Mouse (Mus musculus): ENCODE measurements around the gene Etv5. TPM values are rescaled to one million over a fixed set of nuclear protein-coding genes. Genes with fewer than 3 reads are reported as not detected.
"Not testable (repeated sequence)": the region's sequence is repeated elsewhere in the genome, so short reads cannot be mapped to it uniquely, and the experiment has no call there.

The Etv5 gene
- polyA plus RNA-seq, 1 experiment from 2014 or later, result 30.2 TPM

DNA sequence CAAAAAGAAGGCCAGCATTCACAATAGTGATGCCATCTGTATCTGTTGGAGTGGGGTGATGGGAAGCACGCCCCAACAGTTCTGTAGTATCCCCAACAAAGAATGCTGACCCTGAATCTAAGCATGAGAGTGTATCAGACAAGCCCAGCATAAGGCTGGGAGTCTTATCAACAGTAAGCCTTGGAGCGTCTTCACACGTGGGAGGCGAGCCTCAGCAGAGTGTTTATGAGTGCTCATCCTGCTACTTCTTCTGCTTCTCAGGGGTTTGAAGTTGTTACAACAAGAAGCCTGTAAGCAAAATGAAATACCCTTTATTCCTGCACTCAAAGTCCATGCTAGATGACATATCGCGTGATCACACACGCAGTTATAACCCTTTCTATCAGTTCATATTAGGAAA lies 72.4 kb downstream of the Etv5 start:
- no peaks in the 10 kb centered on the region for H3K9me3 ChIP-seq
- H3K27me3 ChIP-seq, result no peaks in the 10 kb centered on the region
- H3K4me3 ChIP-seq, result no peak overlapping the region
- H3K9ac ChIP-seq, result no peak overlapping the region
- H3K4me1 ChIP-seq, result no peaks in the 10 kb centered on the region
- no peak overlapping the region for H3K4me2 ChIP-seq
- no peak for ATAC-seq (ENCODE audit: insufficient number of reproducible peaks, insufficient read depth, low FRiP score, low TSS enrichment, low read depth)
- no peaks in the 10 kb centered on the region for H3K36me3 ChIP-seq
- H3K27ac ChIP-seq, result no peak overlapping the region
- WGBS, result 92% methylated on average over 7 of the region's 7 CpGs

- ATAC-seq (ENCODE audit: insufficient number of reproducible peaks, insufficient read depth, low FRiP score, low TSS enrichment, low read depth), result no peak
- Histone ChIP-seq H3K4me2 (no peak overlapping the region), H3K4me3 (no peak overlapping the region), H3K27me3 (no peaks in the 10 kb centered on the region), H3K27ac (no peak overlapping the region; the same call in 1 of the 2 replicates), H3K9me3 (no peaks in the 10 kb centered on the region), H3K4me1 (no peaks in the 10 kb centered on the region), H3K9ac (no peak overlapping the region), H3K36me3 (no peaks in the 10 kb centered on the region)
- 71% methylated on average over 7 of the region's 7 CpGs for WGBS
Observed at GRCm38 (mm10) chr16:22366040-22366439, 73.5 kb downstream of the Etv5 start.

DNA sequence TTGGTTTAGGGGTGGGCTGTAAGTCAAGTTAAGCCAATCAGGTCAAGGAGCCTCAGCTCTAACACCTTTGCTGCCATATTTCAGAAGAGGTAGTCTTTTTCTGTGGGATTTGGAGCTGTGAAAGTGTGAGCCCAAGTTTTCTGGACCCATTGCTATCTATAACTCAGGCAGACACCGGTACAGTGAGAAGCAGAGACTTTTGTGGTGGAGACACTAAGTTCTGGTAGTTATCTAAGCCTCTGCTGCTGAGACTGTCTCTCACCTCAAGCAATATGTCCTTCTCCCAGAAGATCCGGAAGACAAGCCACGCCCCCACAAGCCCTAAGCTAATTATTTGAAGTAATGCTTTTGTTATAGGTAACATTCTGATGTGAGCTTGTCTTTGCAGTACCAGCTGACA lies 73.9 kb downstream of the Etv5 start:
- Histone ChIP-seq H3K4me2 (no peak overlapping the region), H3K4me3 (no peak overlapping the region), H3K27ac (no peak overlapping the region), H3K4me1 (no peaks in the 10 kb centered on the region), H3K27me3 (no peaks in the 10 kb centered on the region), H3K9ac (no peak overlapping the region), H3K36me3 (no peaks in the 10 kb centered on the region), H3K9me3 (no peaks in the 10 kb centered on the region)
- WGBS, result 54% methylated on average over 3 of the region's 3 CpGs
- no peak for ATAC-seq (ENCODE audit: insufficient number of reproducible peaks, insufficient read depth, low FRiP score, low TSS enrichment, low read depth)

- Histone ChIP-seq H3K36me3 (no peaks in the 10 kb centered on the region), H3K9me3 (no peaks in the 10 kb centered on the region), H3K4me1 (peaks cover 12% of the 10 kb centered on the region), H3K27ac (0 out of 2 replicates have a peak overlapping the region, but pooled peaks have one; percentile 33), H3K9ac (peak overlapping the region; percentile 44; the same call in 1 of the 2 replicates), H3K4me2 (peak overlapping the region; percentile 52), H3K27me3 (no peaks in the 10 kb centered on the region), H3K4me3 (peak overlapping the region; percentile 16)
- no peak for ATAC-seq (ENCODE audit: insufficient number of reproducible peaks, insufficient read depth, low FRiP score, low TSS enrichment, low read depth)
- 18% methylated on average over 18 of the region's 18 CpGs for WGBS
Observed at GRCm38 (mm10) chr16:22358701-22359354, 80.7 kb downstream of the Etv5 start.

- not testable (repeated sequence) for H3K4me2 ChIP-seq; H3K27me3 ChIP-seq; ATAC-seq (ENCODE audit: insufficient number of reproducible peaks, insufficient read depth, low FRiP score, low TSS enrichment, low read depth); H3K27ac ChIP-seq; H3K9ac ChIP-seq; H3K4me3 ChIP-seq; H3K36me3 ChIP-seq; H3K9me3 ChIP-seq; H3K4me1 ChIP-seq
- WGBS, result 91% methylated on average over 5 of the region's 5 CpGs
Observed at GRCm38 (mm10) chr16:22354177-22354576, 85.3 kb downstream of the Etv5 start.

GRCm38 (mm10) chr16:22353639-22354038 lies 85.9 kb downstream of the Etv5 start:
- WGBS, result 76% methylated on average over 3 of the region's 3 CpGs
- no peaks in the 10 kb centered on the region for H3K36me3 ChIP-seq
- H3K9ac ChIP-seq, result no peak overlapping the region
- H3K27ac ChIP-seq, result no peak overlapping the region
- H3K4me2 ChIP-seq, result no peak overlapping the region
- H3K4me1 ChIP-seq, result peaks cover 4% of the 10 kb centered on the region
- no peak overlapping the region for H3K4me3 ChIP-seq
- H3K27me3 ChIP-seq, result no peaks in the 10 kb centered on the region
- no peaks in the 10 kb centered on the region for H3K9me3 ChIP-seq
- ATAC-seq (ENCODE audit: insufficient number of reproducible peaks, insufficient read depth, low FRiP score, low TSS enrichment, low read depth), result no peak

DNA sequence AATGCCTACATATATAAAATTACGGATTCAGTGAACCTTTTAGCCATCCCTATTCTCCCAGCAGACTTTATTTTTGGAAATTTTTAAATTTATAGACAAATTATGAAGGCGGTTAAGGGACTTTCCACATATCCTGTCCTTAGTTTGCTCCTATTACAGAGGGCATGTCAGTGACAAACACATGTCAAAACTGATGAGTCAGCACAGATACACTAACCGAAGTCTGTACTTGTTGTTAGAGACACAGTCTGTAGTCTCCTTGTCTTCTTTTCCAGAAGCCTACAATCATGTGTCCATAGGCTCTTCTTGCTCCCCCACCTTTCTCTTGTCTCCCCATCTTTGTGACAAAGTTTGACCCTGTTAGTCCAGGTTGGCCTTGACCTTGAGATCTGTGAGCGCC lies 88.3 kb downstream of the Etv5 start:
- Histone ChIP-seq H3K27me3 (no peaks in the 10 kb centered on the region), H3K4me1 (no peaks in the 10 kb centered on the region), H3K9ac (no peak overlapping the region), H3K4me2 (no peak overlapping the region), H3K9me3 (no peaks in the 10 kb centered on the region), H3K4me3 (no peak overlapping the region), H3K27ac (no peak overlapping the region), H3K36me3 (no peaks in the 10 kb centered on the region)
- ATAC-seq (ENCODE audit: insufficient number of reproducible peaks, insufficient read depth, low FRiP score, low TSS enrichment, low read depth), result no peak
- 92% methylated on average over 4 of the region's 4 CpGs for WGBS

DNA sequence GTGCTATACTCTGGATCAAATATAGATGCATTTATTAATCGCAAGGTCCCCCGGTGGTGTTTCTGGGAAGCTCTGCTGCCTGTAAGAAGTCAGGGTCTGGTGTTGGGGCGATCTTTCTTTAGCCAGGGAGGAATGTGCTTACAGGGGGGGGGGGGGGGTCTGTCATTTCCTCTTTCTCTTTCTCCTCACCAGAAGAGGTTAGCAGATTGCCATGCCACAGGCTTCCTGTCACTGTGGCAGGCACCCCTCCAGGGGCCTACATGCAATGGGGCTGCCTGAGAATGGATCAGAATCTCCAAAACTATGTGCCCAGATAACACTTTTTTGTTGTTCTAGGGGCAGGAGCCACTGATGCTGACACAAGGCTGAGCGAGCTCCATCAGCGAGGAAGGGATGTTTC lies 89.7 kb downstream of the Etv5 start:
- H3K27me3 ChIP-seq, result no peaks in the 10 kb centered on the region
- no peaks in the 10 kb centered on the region for H3K9me3 ChIP-seq
- H3K4me1 ChIP-seq, result no peaks in the 10 kb centered on the region
- no peaks in the 10 kb centered on the region for H3K36me3 ChIP-seq
- no peak overlapping the region for H3K27ac ChIP-seq
- H3K9ac ChIP-seq, result no peak overlapping the region
- no peak overlapping the region for H3K4me3 ChIP-seq
- WGBS, result 80% methylated on average over 5 of the region's 5 CpGs
- no peak overlapping the region for H3K4me2 ChIP-seq
- ATAC-seq (ENCODE audit: insufficient number of reproducible peaks, insufficient read depth, low FRiP score, low TSS enrichment, low read depth), result no peak

- peak overlapping the region; percentile 31; the same call in 1 of the 2 replicates for H3K4me2 ChIP-seq
- ATAC-seq (ENCODE audit: insufficient number of reproducible peaks, insufficient read depth, low FRiP score, low TSS enrichment, low read depth), result no peak
- 33% methylated on average over 16 of the region's 16 CpGs for WGBS
- H3K9me3 ChIP-seq, result no peaks in the 10 kb centered on the region
- H3K27ac ChIP-seq, result no peak overlapping the region
- no peak overlapping the region for H3K4me3 ChIP-seq
- no peaks in the 10 kb centered on the region for H3K4me1 ChIP-seq
- no peaks in the 10 kb centered on the region for H3K27me3 ChIP-seq
- H3K36me3 ChIP-seq, result no peaks in the 10 kb centered on the region
- H3K9ac ChIP-seq, result no peak overlapping the region
Observed at GRCm38 (mm10) chr16:22348478-22349270, 90.8 kb downstream of the Etv5 start.

- ATAC-seq (ENCODE audit: insufficient number of reproducible peaks, insufficient read depth, low FRiP score, low TSS enrichment, low read depth), result no peak
- H3K9me3 ChIP-seq, result no peaks in the 10 kb centered on the region
- 66% methylated on average over 4 of the region's 4 CpGs for WGBS
- H3K27ac ChIP-seq, result no peak overlapping the region
- H3K4me2 ChIP-seq, result no peak overlapping the region
- H3K4me1 ChIP-seq, result no peaks in the 10 kb centered on the region
- H3K27me3 ChIP-seq, result no peaks in the 10 kb centered on the region
- no peak overlapping the region for H3K4me3 ChIP-seq
- no peak overlapping the region for H3K9ac ChIP-seq
- H3K36me3 ChIP-seq, result no peaks in the 10 kb centered on the region
Observed at GRCm38 (mm10) chr16:22348014-22348413, 91.5 kb downstream of the Etv5 start.

- 64% methylated on average over 4 of the region's 4 CpGs for WGBS
- ATAC-seq (ENCODE audit: insufficient number of reproducible peaks, insufficient read depth, low FRiP score, low TSS enrichment, low read depth), result no peak
- no peaks in the 10 kb centered on the region for H3K27me3 ChIP-seq
- H3K36me3 ChIP-seq, result no peaks in the 10 kb centered on the region
- no peak overlapping the region for H3K9ac ChIP-seq
- H3K4me2 ChIP-seq, result no peak overlapping the region
- H3K27ac ChIP-seq, result no peak overlapping the region
- H3K4me3 ChIP-seq, result no peak overlapping the region
- H3K4me1 ChIP-seq, result no peaks in the 10 kb centered on the region
- H3K9me3 ChIP-seq, result no peaks in the 10 kb centered on the region
Observed at GRCm38 (mm10) chr16:22341236-22341671, 98.3 kb downstream of the Etv5 start.

- Histone ChIP-seq H3K4me1 (no peaks in the 10 kb centered on the region), H3K36me3 (no peaks in the 10 kb centered on the region), H3K9me3 (peaks cover 4% of the 10 kb centered on the region), H3K4me2 (no peak overlapping the region), H3K9ac (no peak overlapping the region), H3K27me3 (no peaks in the 10 kb centered on the region), H3K27ac (no peak overlapping the region), H3K4me3 (no peak overlapping the region)
- no peak for ATAC-seq (ENCODE audit: insufficient number of reproducible peaks, insufficient read depth, low FRiP score, low TSS enrichment, low read depth)
- WGBS, result 77% methylated on average over 3 of the region's 3 CpGs
Observed at GRCm38 (mm10) chr16:22335781-22336180, 103.7 kb downstream of the Etv5 start.
